Mouse (Mus musculus): Measurements from ENCODE around the gene Pnrc1.

Gene Pnrc1

DNA sequence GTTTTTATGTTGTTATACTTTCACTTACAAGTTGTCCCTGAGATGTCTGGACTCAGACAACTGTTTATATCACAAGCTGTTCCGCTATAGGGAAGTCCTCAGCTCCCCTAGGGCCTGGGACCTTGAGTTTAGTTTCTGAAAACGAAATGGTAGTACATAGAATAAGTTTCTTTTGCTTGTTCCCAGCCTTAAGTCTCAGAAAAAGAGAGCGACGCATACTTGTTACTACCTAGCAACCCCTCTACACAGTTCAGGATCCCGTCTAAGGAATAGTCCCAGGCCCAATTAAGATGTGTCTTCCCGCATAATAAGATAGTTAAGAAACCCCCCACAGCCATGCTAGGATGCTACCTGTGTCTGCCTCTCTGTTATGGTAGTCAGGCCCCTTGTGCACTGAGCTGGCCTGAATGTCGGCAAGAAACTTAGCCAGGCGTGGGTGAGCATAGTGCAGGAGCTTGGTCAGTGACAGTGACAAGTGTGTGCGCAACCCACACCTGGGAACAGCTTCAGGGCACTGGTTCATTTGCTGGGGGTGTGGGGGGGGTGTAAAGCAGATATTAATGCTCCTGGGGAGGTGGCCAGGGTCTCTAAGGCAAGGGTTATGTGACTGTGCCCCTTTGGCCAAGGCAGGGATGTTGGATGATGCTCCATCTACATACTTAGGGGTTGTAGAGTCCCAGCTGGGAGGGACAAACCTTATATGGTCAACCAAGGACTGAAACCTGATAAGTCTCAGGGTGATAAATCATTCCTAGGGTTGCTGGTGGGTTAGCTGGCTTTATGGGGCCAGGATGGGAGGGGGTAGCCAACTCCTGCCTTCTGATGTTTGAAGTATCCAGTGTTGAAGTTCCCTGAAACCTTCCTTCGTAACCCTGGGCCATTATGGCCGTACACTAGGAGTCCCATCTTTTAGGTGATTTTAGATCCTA lies 19.3 kb downstream of the Pnrc1 start:
- DNase-seq (ENCODE audit: low read depth, low spot score), result no peak

DNA sequence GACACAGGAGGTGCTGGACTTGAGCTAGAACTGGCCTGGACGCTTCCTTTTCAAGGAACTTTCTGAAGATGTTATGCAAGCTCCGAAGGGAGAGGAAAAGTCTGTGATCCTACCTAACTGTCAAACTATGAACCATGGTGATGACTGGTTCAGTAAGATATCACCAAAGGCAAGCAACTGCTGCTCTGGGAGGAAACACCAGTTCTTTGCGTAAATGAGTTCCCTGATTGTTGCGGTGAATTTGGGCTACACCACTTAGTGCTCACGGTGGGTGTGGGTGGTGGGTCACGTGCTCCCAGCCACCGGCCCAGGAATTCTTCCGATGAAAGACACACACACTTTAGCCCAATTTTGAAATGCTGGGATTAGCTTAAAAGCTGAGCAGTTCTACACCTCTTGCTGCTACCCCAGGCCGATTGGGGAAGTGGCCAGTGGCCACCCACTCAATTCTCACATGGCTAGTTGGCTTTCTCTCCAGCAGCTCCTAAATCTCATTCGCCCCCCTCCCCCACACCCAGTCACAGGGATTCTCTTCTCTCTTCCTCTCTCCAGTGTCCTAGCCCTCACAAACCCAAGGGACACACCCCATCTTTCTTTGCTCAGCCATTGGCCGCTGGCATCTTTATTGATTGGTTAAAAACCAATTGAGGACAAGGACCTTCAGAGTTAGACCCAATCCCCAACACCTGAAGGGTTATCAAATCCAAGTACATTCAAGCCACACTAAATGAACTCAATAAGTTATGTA lies 24.8 kb downstream of the Pnrc1 start:
- DNase-seq (ENCODE audit: low read depth, low spot score), result no peak

DNA sequence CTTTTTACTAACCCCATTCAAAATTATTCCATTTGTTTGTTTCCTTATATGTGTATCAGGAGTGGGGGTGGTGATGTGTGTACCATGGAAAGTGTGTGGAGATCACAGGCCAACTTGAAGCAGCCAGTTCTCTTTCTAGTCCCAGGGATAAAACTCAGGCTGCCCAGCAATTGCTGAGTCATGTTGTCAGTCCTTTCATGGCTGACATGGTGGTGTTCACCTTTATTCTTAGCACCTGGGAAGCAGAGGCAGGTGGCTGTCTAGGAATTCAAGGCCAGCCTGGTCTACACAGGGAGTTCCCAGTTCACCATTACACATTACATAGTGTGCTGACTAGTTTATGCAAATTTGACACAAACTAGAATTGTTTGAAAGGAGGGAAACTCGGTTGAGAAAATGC lies 27.1 kb downstream of the Pnrc1 start:
- no peak for DNase-seq (ENCODE audit: low read depth, low spot score)

DNA sequence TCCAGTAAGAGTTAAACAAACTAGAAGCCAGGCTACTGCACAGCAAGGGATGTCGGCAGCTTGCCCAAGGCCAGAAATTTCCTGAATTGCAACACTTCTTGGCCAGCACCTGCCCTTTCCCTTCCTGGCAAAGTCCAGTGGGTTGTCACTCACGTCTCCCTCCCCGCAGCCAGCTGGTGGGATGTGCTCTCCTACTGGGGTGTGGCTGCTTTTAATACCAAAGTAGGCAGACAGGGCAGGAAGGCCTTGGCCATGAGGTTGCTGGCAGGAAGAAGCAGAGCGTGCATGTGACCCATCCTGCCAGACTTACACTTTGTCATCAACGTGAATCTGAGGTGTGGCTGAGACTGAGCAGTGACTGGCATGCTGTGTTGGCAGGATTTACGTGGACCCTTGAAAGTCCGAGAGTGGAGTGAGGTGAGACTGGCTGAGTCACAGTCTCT lies 28.6 kb downstream of the Pnrc1 start:
- DNase-seq (ENCODE audit: low read depth, low spot score), result no peak

DNA sequence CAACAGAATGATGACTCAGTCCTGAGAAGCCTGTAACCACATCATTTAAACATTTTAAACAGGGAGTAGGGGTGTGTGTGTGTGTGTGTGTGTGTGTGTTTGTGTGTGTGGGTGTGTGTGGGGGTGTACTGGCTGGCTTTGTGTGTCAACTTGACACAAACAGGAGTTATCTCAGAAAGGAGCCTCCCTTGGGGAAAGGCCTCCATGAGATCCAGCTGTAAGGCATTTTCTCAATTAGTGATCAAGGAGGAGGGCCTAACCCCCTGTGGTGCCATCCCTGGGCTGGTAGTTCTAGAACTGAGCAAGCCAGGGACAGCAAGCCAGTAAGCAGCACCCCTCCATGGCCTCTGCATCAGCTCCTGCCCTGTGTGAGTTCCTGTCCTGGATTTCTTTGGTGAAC lies 29.7 kb downstream of the Pnrc1 start:
- no peak for DNase-seq (ENCODE audit: low read depth, low spot score)

DNA sequence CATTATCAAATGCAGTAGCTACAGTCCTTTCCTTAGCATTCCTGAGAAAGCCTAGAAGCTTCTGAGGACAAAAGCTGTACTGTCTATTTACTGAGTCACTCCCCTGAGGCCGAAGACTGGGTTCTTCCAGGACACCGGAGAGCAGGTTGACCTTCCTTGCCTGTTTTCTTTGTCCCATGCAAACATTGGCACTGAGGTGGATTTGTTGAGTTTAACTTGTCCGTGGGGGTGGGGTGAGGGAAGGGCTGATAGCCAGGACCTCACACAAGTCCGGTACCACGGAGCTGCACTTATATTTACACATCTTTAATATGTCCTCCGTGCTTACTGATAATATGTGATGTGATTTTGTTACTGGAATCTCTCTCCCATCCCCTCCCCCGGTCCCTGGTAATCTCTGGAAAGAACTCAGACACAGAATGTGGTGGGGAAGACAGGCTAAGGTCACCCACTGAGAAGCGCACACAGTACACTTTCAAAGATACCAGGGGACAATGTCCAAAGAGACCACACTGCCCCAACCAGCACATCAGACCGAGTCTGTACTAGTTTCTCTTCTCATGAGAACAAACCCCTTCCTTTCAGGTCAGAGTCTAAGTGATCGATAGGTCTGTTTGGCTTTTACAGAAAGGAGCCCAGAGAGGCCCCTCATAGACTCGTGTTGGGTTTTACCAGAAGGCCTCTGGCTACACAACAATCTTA lies 32.5 kb downstream of the Pnrc1 start:
- no peak for DNase-seq (ENCODE audit: low read depth, low spot score)

DNA sequence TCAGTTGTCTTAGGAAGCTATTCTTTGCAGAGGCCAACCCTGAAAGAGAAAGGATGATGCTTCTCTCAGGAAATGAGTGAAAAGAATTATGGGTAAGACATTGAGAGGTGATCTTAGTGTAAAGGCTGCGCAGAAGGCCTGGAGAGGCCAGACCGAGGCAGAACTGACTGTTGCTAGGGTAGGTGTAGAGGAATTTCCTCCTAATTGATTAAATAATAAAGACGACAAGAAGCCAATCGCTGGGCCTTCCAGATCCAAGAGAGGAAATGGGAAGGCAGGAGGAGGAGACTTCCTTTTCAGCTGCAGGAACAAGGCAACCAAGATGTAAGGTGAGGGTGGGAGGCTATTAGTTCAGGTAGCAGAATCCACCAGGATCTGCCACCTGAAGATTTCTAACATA lies 35.3 kb downstream of the Pnrc1 start:
- DNase-seq (ENCODE audit: low read depth, low spot score), result no peak

DNA sequence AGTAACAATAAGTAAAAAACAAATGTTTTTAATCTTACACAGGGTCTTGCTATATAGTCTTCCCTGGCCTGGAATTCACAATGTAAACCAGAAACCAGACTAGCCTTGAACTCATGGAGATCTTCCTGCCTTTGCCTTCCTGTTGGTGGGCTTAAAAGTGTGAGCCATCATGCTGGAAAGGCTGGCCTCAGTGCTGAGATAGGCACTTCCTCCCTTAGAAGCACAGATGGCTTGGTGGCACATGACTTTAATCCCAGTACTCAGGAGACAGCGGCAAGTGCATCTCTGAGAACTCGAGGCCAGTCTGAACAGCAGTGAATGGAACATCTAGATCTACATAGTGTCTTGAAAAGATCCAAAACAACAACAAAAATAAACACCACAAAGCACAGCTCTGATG lies 39.1 kb downstream of the Pnrc1 start:
- no peak for DNase-seq (ENCODE audit: low read depth, low spot score)

DNA sequence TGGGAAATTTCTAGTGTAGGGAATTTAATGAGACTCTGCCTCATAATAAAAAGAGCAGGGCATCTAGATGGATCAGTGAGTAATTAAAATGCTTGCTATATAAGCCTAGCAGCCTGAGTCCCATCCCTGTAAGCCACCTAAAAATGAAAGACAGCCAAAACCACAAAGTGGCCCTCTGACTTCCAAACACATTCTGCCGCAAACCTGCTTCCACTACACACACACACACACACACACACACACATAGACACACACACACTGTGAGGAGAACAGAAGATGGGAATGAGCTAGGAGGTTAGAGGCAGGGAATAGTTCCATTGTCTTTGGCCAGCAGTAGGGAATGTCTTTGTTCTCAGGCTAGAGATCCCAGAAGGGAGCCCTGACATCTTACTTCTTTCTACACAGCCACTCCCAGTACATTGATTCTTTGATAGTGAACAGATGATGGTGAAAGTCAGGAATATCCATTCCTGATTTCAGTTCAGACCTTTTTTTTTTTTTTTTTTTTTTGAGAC lies 40.2 kb downstream of the Pnrc1 start:
- DNase-seq (ENCODE audit: low read depth, low spot score), result no peak

DNA sequence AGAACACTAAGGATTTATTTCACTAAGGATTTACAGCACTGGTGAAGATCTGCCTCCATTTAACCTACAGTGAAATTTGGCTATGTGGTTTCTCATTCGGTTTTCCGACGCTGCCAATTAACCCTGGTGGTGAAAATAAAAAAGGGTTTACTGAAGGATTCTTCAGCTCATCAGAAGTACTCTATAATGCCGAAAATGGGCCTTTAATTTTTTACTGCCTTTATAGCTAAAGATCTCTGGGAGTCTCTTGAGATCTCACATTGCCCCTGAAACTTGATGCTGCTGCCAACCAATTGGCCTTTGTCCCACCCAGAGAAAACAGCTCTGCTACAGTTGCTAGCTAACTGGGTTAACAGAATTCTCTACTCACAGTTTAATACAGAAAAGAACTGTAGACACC lies 41.0 kb downstream of the Pnrc1 start:
- DNase-seq (ENCODE audit: low read depth, low spot score), result no peak

DNA sequence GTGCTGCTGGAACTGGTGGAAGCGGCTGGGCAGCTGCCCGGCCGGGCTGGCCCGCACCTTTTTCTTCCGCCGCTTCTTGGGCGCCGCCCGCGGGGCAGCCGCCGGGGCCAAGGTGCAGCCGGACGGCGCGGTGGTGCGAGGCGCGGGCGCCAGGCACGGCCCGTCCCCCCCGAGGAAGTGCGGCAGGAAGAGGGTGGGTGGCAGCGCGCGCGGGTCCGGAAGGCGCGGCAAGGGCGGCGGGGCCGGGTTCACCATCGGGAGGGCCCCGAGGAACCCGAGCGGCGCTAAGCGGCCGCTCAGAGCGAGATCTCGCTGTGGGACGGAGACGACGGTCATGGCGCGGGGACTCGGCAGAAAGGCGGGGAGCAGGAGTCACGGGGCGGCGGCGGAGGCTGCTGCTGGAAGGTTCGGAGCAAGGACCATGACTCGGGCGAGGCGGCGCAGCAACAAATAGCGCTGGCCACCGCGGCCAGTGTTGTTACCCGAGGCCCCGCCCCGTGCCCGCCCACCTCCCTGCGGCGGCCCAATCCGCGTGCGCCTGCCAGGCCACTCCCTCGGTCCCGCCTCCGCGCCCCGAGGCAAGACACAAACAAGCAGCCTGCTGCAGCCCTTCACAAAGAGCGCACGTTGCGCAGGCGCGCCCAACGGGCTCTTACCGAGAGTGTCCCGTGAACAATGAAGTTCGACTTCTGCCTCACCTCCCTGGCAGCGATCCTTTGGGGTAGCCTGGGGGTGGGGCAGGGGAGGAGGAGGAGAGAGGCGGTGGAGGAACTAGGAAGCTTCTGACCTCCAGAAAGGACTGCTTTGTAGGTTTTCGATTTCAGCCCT lies 41.7 kb downstream of the Pnrc1 start:
- peak; percentile 90 for DNase-seq (ENCODE audit: low read depth, low spot score)

DNA sequence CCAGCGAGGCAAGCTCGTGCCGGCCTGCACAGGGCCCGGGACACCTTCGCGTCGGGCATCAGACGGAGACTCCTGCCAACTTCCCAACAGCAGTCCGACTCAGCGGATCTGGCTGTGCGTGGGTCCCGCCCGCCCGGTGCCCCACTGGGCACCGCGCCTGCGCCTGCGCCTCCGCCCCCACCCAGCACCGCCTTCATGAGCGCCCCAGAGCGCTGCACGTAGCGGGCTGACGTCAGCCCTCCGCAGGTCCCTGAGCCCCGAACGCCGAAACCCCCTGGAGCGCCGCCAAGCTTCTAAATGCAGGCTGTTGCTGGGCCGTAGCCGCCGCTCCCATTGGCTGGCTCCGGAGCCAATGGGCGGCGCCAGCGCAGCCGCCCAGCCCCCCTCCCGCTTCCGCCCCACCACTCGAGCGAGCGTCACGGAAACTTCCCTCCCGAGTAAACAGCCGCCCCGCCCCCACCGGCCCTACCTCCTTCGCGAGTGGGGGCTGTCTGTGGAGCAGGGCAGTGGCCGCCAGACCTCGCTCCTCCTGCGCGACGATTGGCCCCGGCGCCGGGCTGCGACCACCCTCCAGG lies 42.4 kb downstream of the Pnrc1 start:
- peak; percentile 90 for DNase-seq (ENCODE audit: low read depth, low spot score)

DNA sequence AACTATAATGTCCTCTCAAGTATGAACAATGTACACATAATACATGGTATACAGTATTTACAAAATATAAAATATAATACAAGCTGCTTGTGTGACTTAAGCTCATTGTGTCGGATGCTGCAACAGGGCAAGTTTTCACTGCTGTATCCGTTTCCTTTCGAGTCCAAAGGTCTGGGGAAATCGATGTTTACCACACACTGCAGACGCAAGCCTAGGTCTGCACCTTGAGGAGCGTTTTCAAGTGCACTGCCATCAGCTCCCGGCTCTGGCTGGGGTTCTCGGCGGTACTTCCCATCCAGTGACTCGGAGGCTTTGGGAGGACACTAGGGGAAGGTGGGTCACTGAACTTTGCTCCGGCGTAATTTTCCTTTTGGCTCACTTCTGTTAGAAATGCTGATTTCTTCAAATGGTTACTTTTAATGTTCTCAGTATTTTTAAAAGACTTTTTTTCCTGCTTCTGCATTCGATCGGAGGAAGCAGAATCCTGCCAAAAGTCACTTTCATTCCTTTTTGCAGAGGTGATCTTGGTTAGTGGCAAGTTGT lies 44.0 kb downstream of the Pnrc1 start:
- DNase-seq (ENCODE audit: low read depth, low spot score), result no peak

DNA sequence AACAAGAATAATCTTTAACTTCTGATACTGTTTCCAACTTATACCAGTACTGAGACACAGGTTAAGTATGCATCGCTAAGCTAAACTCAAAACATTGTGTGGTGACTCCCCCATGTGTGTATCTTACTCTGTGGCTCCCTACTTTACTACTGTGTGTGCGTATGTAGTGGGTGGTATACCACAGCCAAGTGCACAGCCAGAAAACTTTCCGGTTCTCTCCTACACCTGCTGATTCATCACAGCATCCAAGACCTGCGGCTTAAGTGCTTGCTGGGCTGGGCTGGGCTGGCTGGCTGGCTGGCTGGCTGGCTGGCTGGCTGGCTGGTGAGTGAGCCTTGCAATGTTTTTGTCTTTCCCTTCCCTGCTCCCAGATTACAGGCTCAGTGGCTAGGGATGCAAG lies 46.0 kb downstream of the Pnrc1 start:
- no peak for DNase-seq (ENCODE audit: low read depth, low spot score)

DNA sequence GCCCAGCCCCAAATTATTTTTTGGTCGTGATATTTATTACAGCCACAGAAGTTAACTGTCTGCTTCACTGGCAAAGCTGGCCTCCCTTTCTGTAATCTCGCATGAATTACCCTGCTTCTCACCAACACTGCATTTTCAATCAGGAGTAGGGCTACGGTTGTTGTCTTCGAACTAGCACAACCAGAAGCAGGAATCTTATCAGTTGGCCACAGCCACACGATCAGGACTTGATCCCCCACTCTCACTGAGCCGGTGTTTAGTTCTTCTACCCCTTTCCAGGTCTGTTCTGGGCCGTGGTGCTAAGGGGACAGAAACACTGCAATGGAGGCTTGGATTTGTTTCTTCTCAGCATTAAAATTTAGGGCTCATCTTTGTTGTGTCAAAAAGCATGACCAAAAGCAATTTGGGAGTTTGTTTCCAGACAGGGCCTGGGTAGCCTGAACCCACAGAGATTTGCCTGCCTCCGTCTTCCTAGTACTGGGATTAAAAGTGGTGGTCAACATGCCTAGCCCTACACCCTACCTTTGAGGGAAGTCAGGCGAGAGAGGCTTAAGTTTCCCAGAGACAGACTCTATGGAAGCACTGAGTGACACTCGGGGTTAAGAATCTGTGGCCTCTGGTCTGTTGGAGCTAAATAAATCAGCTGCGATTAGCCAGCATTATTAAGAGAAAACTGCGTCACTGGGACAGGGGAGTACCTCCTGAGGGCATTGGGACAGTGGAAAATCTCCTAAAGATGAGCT lies 46.8 kb downstream of the Pnrc1 start:
- DNase-seq (ENCODE audit: low read depth, low spot score), result no peak

DNA sequence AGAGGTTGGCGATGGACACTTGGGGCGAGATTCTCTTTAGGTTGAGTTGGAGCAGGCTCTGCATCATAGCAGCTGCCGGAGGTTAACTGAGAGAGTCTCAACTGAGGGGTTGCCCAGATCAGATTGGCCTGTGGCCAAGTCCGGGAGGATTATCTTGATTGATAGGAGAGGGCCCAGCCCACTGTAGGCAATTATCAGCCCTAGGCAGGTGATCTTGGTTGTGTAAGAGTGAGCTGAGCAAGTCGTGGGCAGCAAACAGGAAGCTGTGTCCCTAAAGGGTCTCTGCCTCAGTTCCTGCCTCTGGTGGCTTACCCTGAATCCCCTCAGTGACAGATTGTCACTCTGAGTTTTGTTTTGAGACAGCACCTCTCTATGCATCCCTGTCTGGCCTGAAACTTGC lies 47.4 kb downstream of the Pnrc1 start:
- no peak for DNase-seq (ENCODE audit: low read depth, low spot score)

DNA sequence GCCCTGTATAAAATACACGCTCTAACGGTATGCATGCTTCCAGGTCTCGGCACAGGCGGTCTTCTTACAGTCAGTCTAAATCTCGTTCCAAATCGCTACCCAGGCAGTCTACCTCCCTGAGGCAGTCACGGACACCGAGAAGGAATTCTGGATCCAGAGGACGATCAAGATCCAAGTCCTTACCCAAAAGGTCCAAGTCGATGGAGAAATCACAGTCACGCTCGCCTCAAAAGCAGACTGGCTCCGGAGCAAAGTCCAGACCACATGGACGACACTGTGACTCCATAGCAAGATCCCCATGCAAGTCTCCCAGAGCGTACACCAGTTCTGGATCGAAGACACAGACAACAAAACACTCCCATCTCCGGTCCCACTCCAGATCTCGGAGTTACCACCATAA lies 59.1 kb downstream of the Pnrc1 start:
- no peak for DNase-seq (ENCODE audit: low read depth, low spot score)

DNA sequence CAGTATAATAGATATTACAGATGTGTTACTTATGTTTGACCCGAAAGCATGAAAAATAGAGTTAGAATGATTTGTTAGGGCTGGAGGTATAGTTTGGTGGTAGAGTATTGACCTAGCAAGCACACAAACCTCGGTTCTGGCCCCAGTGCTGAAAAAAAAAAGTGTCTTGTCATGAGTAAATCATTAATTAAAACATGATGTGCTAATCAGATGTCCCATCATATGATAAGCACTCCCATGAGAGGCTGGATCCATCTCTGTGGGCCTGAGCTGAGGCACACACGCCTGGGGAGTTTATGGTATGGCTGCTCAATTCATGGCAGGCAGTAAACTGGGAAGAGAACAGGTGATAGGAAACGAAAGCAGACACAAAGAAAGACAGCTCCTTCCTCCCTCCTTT lies 60.3 kb downstream of the Pnrc1 start:
- no peak for DNase-seq (ENCODE audit: low read depth, low spot score)

DNA sequence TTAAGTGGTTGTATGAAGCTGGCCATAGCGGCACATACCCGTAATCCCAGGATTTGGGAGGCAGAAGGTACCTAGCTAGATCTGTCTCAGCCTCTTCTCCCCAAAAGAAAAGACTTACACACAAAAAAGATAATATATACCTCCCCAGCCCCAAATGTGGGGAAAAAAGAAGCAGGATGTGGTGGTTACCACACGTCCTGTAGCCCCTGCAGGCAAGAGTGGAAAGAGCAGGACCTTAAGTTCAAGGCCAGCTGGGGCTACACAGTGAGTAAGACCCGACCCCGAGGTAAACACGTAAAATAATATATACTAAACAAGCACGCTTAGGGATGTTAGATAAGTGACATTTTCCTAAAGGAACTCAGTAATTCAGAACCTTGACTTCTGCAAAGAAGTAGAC lies 62.8 kb downstream of the Pnrc1 start:
- no peak for DNase-seq (ENCODE audit: low read depth, low spot score)

All from c-Kit-negative CD71-positive TER-119-positive erythroid progenitor cells, embryonic 14.5 days (primary cell).